Mouse (Mus musculus): ENCODE measurements around the gene Entpd1. TPM values are rescaled to one million over a fixed set of nuclear protein-coding genes. Genes with fewer than 3 reads are reported as not detected.

Entpd1 gene
- 1 to 10 TPM; 8.1 to 9.3 TPM for total RNA-seq (2023)

DNA sequence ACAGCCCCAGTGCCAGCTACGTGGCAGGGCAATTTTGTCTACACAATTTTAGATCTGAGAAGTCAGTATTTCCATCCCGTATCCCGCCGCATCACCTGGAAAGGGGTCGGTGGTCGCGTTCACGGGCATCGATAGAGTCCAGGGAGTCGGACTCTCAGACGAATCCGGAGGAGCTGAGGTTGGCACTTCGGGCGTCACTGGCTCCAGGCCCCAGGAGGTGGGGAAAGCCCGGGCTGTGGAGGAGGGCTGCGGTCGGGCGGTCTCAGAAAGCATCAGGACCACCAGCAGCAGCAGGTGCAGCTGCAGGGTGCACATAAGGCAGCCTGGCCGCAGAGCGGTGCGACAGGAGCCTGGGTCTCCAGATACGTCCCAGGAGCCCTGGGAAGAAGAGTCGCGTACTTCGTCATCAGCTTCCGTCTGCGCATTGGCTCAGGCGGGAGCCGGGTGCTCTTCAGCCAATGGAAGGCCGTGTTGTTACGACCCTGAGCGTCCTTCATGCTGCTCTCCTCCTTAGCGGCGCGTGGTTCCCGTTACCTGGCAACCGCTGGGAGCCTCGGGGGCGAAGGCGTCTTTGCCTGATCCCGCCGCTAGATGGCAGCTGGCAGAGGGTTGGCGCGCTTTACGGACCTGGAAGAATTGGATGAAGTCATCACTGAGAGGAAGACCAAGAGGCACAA lies at the start of gene Entpd1, which contains the start of gene Tctn3:
Gene Entpd1 (plus strand): TSS at position 537 of the 677 bp plus-strand sequence.
Gene Tctn3 (minus strand): TSS at position 404 of the 677 bp plus-strand sequence.

GRCm38 (mm10) chr19:40588293-40588654 lies 23.9 kb upstream of the Entpd1 start, which contains the start of gene Aldh18a1:
TSS of gene Aldh18a1 (minus strand) at chr19:40588463.

GRCm38 (mm10) chr19:40748559-40748958 lies 136.4 kb downstream of the Entpd1 start, which contains the start of gene Cc2d2b:
TSS of gene Cc2d2b (plus strand) at chr19:40748753.

Other genes starting within 250 kb of the Entpd1 start
- 10 to 100 TPM; 19.9 to 20.7 TPM for gene Sorbs1, start 98.6 kb upstream of the Entpd1 start, total RNA-seq (2023)
- gene Aldh18a1, start 23.9 kb upstream of the Entpd1 start, total RNA-seq (2023), result 10 to 100 TPM; 46.4 to 53.2 TPM
- 1 to 10 TPM; 6.0 to 7.7 TPM for gene Tctn3, start 133 bp upstream of the Entpd1 start, total RNA-seq (2023)
- gene Cc2d2b, start 136.4 kb downstream of the Entpd1 start, total RNA-seq (2023), result not detected
- gene Ccnj, start 218.9 kb downstream of the Entpd1 start, total RNA-seq (2023), result 1 to 10 TPM; 7.5 to 8.5 TPM

All from T-cell, adult 66 days (primary cell).